Mouse (Mus musculus) kidney, postnatal 10 days (tissue): Measurements from ENCODE around the gene Gnptg.
A peak's percentile ranks its signal among the peaks of the same experiment; 100 is the strongest.

Experiments used
- DNase-seq: peaks from one replicate; pipeline ENCODE4 v3.0.0; 2021; ENCODE audit warnings: mixed read lengths

Gene Gnptg

GRCm38 (mm10) chr17:25239695-25240636 lies at the start of gene Gnptg, which contains the start of gene Tsr3:
Gene Gnptg (minus strand): TSS chr17:25240124.
Gene Tsr3 (plus strand): TSS chr17:25240170.
- peak; percentile 92 for DNase-seq

- peak; percentile 65 for DNase-seq
Measured at GRCm38 (mm10) chr17:25288842-25289241, 48.9 kb upstream of the Gnptg start.

- peak; percentile 82 for DNase-seq
Measured at GRCm38 (mm10) chr17:25285033-25285432, 45.1 kb upstream of the Gnptg start.

GRCm38 (mm10) chr17:25282133-25282532 lies 42.2 kb upstream of the Gnptg start:
- DNase-seq = peak; percentile 80

- no peak for DNase-seq
Measured at GRCm38 (mm10) chr17:25275833-25276232, 35.9 kb upstream of the Gnptg start.

GRCm38 (mm10) chr17:25274571-25275346 lies 34.8 kb upstream of the Gnptg start, which contains the start of gene Ube2i:
Gene Ube2i (minus strand): TSS chr17:25274622.
- no peak for DNase-seq

GRCm38 (mm10) chr17:25273706-25274501 lies 34.0 kb upstream of the Gnptg start:
- peak; percentile 95 for DNase-seq

- DNase-seq = peak; percentile 92
Measured at GRCm38 (mm10) chr17:25272951-25273705, 33.2 kb upstream of the Gnptg start.

GRCm38 (mm10) chr17:25272326-25272725 lies 32.4 kb upstream of the Gnptg start:
- peak; percentile 46 for DNase-seq

- DNase-seq = no peak
Measured at GRCm38 (mm10) chr17:25270795-25271335, 30.9 kb upstream of the Gnptg start.

- DNase-seq = peak; percentile 47
Measured at GRCm38 (mm10) chr17:25264453-25264852, 24.5 kb upstream of the Gnptg start.

GRCm38 (mm10) chr17:25257804-25258261 lies 17.9 kb upstream of the Gnptg start:
- DNase-seq = no peak

- peak; percentile 73 for DNase-seq
Measured at GRCm38 (mm10) chr17:25256140-25256754, 16.3 kb upstream of the Gnptg start, which contains the start of gene Baiap3. Gene Baiap3 (minus strand): TSS chr17:25256364.

- no peak for DNase-seq
Measured at GRCm38 (mm10) chr17:25255110-25255509, 15.2 kb upstream of the Gnptg start.

- no peak for DNase-seq
Measured at GRCm38 (mm10) chr17:25253760-25254159, 13.8 kb upstream of the Gnptg start.

- no peak for DNase-seq
Measured at GRCm38 (mm10) chr17:25252643-25253042, 12.7 kb upstream of the Gnptg start.

- DNase-seq = no peak
Measured at GRCm38 (mm10) chr17:25250181-25250835, 10.4 kb upstream of the Gnptg start.

- no peak for DNase-seq
Measured at GRCm38 (mm10) chr17:25248033-25248750, 8.3 kb upstream of the Gnptg start.

GRCm38 (mm10) chr17:25244239-25244638 lies 4.3 kb upstream of the Gnptg start:
- peak; percentile 35 for DNase-seq
